Mouse (Mus musculus) monocyte, adult 59 days (primary cell): ENCODE measurements around the gene Tmem106a. TPM values are rescaled to one million over a fixed set of nuclear protein-coding genes. Genes with fewer than 3 reads are reported as not detected.

ENCODE experiments used
- total RNA-seq, 2 experiments: library from RNA; stranded (reverse); gene quantifications; one replicate each; pipeline ENCODE4 v1.2.4; 2023

Tmem106a gene
- total RNA-seq = 10 to 100 TPM; 43.4 to 78.1 TPM

DNA sequence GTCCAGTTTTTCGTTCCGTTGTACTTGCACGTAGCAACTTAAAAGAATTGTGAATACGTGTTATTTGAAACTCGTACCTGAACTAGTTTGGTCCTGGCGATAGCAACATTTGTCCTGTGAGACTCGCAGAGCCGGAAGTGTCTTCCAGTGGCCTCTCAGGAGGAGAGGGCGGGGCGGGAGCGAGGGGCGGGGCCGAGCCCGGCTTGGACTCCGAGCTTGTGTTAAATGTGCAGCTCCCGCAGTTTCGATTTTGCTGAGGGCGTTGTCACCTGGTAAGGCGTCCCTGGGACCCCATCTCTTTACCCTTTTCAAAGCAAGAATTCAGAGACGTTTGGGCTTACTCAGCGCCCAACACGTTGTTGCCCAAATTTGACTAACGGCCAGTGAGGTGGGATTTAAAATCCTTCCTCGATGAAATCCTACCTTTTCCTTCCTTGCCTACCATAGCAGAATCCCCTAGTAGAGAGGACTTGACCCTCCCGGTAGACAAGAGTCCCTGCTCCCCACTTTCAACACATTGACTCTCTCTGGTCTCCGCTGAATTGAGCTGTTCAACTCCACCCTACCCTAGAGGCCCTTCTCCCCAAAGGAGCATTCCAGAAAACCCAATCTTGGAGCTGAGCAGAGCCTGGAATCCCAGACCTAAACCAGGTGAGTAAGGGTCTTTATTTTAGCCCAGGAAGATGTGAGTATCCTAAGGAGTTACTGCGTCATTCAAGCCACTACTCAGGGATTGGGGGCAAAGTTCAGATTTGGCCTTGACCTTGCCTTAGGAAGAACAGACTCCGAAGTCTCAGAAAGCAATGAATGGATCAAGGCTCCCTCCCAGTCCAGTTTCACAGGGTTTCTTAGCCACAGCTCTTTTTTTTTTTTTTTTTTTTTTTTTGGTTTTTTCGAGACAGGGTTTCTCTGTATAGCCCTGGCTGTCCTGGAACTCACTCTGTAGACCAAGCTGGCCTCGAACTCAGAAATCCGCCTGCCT is at the start of gene Tmem106a:
Gene Tmem106a, plus strand, starts transcription at position 189 of the 982 bp plus-strand sequence.

DNA sequence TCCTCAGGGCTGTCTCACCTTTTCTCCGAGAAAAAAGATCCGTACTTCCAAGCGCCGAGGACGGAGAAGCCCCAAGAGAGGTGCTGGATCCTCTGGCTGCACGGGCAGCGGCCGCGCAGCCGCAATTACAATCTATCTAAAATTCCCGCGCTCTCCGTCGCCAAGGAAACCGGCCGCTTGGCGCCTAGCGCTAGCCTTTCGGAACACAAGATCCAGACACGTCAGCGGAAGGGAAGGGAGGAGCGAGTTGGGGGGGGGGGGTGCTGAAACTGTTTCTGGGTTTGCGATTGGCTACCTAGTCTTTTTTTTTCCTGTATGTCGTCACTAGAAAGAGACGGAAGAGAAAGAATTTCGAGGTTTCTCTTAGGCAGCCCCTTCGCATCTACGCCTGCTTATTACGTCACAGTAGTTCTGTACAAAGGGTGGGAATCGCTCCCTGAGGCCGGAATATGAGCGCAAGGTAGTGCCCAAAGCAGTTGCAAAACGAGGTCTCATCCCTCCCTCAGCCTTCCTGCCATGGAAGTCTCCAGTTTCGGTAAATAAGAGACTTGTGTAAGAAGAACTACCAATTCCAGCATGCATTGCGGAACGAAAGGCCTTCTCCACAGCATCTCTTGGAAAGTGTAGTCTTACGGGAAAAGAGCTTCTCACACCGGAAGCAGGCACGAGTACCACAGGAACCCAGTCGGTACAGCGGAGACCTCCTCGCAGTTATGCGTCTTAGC is 30.1 kb upstream of the Tmem106a start, which contains the start of the genes Brca1 and Nbr1:
Gene Brca1, minus strand, starts transcription at position 205 of the 725 bp plus-strand sequence.
Gene Nbr1, plus strand, starts transcription at position 399 of the 725 bp plus-strand sequence.

GRCm38 (mm10) chr11:101599156-101599555 is 17.1 kb downstream of the Tmem106a start, which contains the start of gene Gm11634:
Gene Gm11634 (minus strand): TSS chr11:101599256.

GRCm38 (mm10) chr11:101626995-101627856 is 45.2 kb downstream of the Tmem106a start, which contains the start of gene Rdm1:
Gene Rdm1 (plus strand): TSS chr11:101627195.

Other genes with a start within 250 kb of the Tmem106a start
- gene G6pc, start 214.7 kb upstream of the Tmem106a start, total RNA-seq = not detected
- 10 to 100 TPM in 1 of 2 experiments, 1 to 10 TPM in 1; 9.5 to 13.1 TPM for gene Aarsd1, start 164.6 kb upstream of the Tmem106a start, total RNA-seq
- gene Gm27029, start 157.4 kb upstream of the Tmem106a start, total RNA-seq = under 1 TPM in 1 of 2 experiments, not detected in 1; 0.66 TPM
- 10 to 100 TPM; 12.3 to 12.9 TPM for gene Rundc1, start 157.2 kb upstream of the Tmem106a start, total RNA-seq
- gene Ptges3l, start 156.9 kb upstream of the Tmem106a start, total RNA-seq = under 1 TPM; 0.36 to 0.73 TPM
- gene Rpl27, start 139.9 kb upstream of the Tmem106a start, total RNA-seq = 100 to 1,000 TPM in 1 of 2 experiments, 10 to 100 TPM in 1; 49.3 to 126 TPM
- 10 to 100 TPM; 53.4 to 61.1 TPM for gene Ifi35, start 133.8 kb upstream of the Tmem106a start, total RNA-seq
- 1 to 10 TPM in 1 of 2 experiments, under 1 TPM in 1; 0.94 to 1.6 TPM for gene Rnd2, start 117.2 kb upstream of the Tmem106a start, total RNA-seq
- 10 to 100 TPM; 31.7 to 40.3 TPM for gene Vat1, start 116.0 kb upstream of the Tmem106a start, total RNA-seq
- gene Brca1, start 30.3 kb upstream of the Tmem106a start, total RNA-seq = 1 to 10 TPM in 1 of 2 experiments, under 1 TPM in 1; 0.76 to 1.1 TPM
- 100 to 1,000 TPM; 101 to 115 TPM for gene Nbr1, start 30.1 kb upstream of the Tmem106a start, total RNA-seq
- gene Gm11634, start 17.0 kb downstream of the Tmem106a start, total RNA-seq = not detected
- 10 to 100 TPM; 19.6 to 19.7 TPM for gene Rdm1, start 45.0 kb downstream of the Tmem106a start, total RNA-seq
- 1 to 10 TPM; 2.3 to 4.5 TPM for gene Arl4d, start 83.3 kb downstream of the Tmem106a start, total RNA-seq
- gene Dhx8, start 150.7 kb downstream of the Tmem106a start, total RNA-seq = 10 to 100 TPM; 52.7 to 53.3 TPM
- gene Etv4, start 203.1 kb downstream of the Tmem106a start, total RNA-seq = not detected